Mouse (Mus musculus) bone marrow, adult 2 months (tissue): Measurements from ENCODE around the gene Tapbp. TPM values are rescaled to one million over a fixed set of nuclear protein-coding genes. Genes with fewer than 3 reads are reported as not detected.
"Not testable (repeated sequence)": the region's sequence is repeated elsewhere in the genome, so short reads cannot be mapped to it uniquely, and the experiment has no call there.

ENCODE experiments used
- H3K27ac ChIP-seq: fragments of 200-500 bp; 2 replicates; pipeline ENCODE4 v1.5.1; 2012; ENCODE audit warnings: low read depth, mild to moderate bottlenecking, control low read depth, inconsistent platforms, low read length; ENCODE audit not compliant: control insufficient read depth, poor library complexity, insufficient read depth
- H3K4me1 ChIP-seq: fragments of 200-500 bp; 2 replicates; pipeline ENCODE4 v1.6.1; 2011; ENCODE audit warnings: low read length; ENCODE audit not compliant: control insufficient read depth, insufficient read depth
- H3K4me3 ChIP-seq: fragments of 200-500 bp; replicated peaks from 2 replicates; pipeline ENCODE3; 2011; ENCODE audit warnings: mild to moderate bottlenecking, low read depth, low read length, control low read depth; ENCODE audit not compliant: control insufficient read depth
- CTCF ChIP-seq: fragments of 200-500 bp; IDR thresholded peaks from 2 replicates; pipeline ENCODE4 v1.5.1; 2011; ENCODE audit warnings: low read length, control low read depth; ENCODE audit not compliant: control insufficient read depth, insufficient read depth
- POLR2A ChIP-seq: fragments of 200-500 bp; IDR thresholded peaks from 2 replicates; pipeline ENCODE4 v1.6.1; 2011; ENCODE audit warnings: low read depth, mild to moderate bottlenecking, control low read depth, low read length, borderline replicate concordance; ENCODE audit not compliant: control insufficient read depth
- WGBS: fragments of 180-500 bp; shearing (Covaris S2); methylation state at CpG from one replicate; pipeline ENCODE4 v1.1.7; 2018; 5-methylcytosine and 5-hydroxymethylcytosine counted together
- polyA plus RNA-seq: library from polyadenylated mRNA; stranded (reverse); fragments of >200 nt; gene quantifications from 2 replicates; pipeline ENCODE4 v1.2.4, GENCODE M21; 2011; ENCODE audit warnings: low replicate concordance; ENCODE audit not compliant: missing spikeins, insufficient read depth, insufficient read length

Tapbp gene
- polyA plus RNA-seq = 75.8 and 87.3 TPM in 2 replicates

DNA sequence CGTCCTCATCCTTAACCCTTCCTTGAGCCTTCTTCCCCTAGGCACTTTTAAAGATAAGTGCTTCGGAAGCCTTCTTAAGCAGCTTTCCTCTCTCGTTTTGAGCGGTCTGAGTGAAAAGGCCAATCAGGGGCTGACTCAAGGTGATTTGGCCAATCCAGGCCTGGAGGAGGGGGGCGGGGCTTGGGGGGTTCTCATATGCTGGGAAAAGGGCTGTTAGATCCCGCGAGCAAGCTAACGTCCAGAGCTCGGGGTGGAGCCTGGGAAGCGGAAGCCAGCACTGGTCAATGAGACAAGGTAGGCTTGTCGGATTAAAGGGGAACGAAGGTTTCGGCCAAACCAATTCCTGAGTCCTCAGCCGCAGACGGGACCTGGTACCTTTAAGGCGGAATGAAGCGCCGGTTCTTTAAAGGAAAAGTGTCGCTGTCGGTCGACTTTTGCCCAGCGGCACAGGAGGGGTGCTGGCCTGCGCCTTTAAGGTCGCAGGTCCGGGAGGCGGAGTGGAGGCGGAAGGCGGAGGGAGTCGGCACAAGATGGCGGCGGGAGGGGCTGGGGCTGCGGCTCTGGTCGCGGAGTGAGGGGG is at the start of gene Tapbp, which contains the start of gene Zbtb22:
TSS of gene Tapbp (plus strand) at position 229 of the 580 bp plus-strand sequence.
TSS of gene Zbtb22 (plus strand) at position 234 of the 580 bp plus-strand sequence.
- peak within 1 kb of the TSS; percentile 66 for H3K4me3 ChIP-seq
- H3K27ac ChIP-seq = peak within 1 kb of the TSS; percentile 54
- WGBS = under 1% methylated on average over 33 of the region's 34 CpGs
- TF ChIP-seq CTCF (no peak), POLR2A (peak; percentile 36; the same call in 1 of the 2 replicates)
- H3K4me1 ChIP-seq = peaks cover 6% of the 10 kb centered on the region

DNA sequence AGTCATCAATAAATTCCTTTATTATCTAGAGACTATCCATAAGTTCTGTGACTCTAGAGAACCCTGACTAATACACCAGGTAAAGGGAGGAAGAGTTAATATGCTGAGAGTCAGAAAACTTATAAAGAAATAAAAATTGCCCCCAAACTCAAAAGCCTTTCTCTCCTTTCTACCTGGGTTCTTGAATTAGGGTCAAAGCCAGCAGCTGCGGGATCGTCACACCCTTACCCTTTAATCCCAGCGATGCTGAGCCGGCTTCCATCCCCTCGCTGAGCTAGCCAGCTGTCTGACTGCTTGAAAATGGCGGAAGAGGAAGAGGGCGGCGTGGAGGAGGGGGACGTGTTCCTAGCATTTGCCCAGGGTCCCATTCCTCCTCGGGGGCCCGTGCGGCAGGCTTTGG is 42.2 kb upstream of the Tapbp start, which contains the start of gene Gm7029:
TSS of gene Gm7029 (plus strand) at position 301 of the 400 bp plus-strand sequence.
- not testable (repeated sequence) for H3K4me1 ChIP-seq, H3K27ac ChIP-seq, H3K4me3 ChIP-seq
- 91% methylated on average over 4 of the region's 12 CpGs for WGBS

DNA sequence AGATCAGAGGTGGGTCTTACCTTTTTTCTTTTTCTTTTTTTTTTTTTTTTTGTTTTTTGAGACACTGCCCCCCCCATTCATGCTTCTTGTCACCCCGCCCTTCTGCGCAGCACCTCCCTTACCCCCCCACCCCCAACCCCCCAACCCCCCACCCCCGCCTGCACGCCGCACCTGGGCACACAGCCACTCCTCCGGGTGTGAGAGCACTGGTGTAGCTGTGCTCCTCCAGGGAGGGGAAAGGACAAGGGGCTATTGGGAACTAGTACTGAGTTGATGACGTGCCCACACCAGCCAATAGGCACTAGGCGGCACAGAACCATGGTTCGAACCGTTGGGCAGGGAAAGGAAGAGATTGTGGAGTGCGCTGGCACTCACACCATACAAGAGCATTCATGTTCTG is 41.3 kb upstream of the Tapbp start:
- no peak overlapping the region for H3K4me3 ChIP-seq
- H3K4me1 ChIP-seq = no peaks in the 10 kb centered on the region
- H3K27ac ChIP-seq = no peak overlapping the region
- WGBS = 95% methylated on average over 11 of the region's 11 CpGs
- TF ChIP-seq POLR2A = no peak
- TF ChIP-seq CTCF = no peak

DNA sequence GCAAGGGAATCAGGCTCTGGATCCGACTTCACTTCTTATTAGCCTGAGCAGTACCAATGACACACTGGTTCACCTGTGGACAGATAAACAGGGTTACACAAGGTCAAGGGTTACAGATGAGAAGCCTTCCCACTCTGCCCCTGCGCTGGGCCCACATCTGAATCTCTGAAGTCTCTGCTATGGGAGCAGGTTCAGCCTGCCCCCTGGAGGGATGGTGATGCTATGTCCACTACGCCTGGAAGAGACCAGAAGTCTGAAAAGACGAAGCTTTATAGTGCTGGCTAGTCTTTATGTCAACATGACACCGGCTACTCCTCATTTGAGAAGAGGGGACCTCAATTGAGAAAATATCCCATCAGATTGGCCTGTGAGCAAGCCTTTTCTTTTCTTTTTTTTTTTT is 39.9 kb upstream of the Tapbp start:
- 81% methylated on average over 5 of the region's 5 CpGs for WGBS

DNA sequence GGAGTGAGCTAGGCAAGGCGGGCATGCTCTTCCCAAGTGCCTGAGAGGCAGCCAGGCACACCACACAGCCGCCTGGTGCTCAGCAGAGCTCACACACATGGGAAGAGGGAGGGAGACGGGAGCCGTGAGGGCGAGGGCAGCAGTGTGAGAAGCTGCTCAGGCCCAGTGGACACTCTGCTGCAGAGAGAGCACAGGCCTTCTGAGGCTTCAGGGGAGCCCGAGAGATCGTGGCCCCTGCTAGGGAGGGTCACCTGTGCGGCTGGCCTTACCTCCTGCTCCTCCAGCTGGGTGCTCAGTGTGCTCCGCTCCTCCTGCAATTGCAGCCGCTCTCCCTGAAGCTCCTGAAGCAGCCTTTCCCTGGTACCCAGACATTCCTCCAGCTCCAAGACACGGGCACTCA is 31.4 kb upstream of the Tapbp start:
- not testable (repeated sequence) for H3K4me1 ChIP-seq, H3K27ac ChIP-seq, H3K4me3 ChIP-seq
- 90% methylated on average over 10 of the region's 11 CpGs for WGBS

More for the DNA sequence above, 39.9 kb upstream of the Tapbp start:
- H3K27ac ChIP-seq, H3K4me3 ChIP-seq, H3K4me1 ChIP-seq: not testable (repeated sequence)
- TF ChIP-seq CTCF = peak; percentile 24; the same call in 1 of the 2 replicates

DNA sequence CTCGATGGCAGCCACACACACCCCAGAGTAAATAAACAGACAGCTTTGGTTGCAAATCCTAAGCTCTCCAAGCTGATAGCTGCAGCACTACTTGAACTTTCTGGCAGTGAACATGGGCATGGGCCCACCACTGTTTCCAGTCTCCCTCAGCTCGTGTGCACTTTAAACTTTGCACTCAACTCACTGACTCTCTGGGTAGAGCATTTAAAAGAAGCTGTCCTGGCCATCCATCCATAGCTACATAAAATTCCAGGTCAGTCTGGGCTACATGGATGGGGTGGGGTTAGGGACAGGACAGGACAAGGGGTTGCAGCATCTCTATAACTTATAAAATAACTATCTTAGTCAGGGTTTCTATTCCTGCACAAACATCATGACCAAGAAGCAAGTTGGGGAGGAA is 27.9 kb upstream of the Tapbp start:
- 76% methylated on average over 2 of the region's 2 CpGs for WGBS
- not testable (repeated sequence) for H3K27ac ChIP-seq, H3K4me3 ChIP-seq, H3K4me1 ChIP-seq

DNA sequence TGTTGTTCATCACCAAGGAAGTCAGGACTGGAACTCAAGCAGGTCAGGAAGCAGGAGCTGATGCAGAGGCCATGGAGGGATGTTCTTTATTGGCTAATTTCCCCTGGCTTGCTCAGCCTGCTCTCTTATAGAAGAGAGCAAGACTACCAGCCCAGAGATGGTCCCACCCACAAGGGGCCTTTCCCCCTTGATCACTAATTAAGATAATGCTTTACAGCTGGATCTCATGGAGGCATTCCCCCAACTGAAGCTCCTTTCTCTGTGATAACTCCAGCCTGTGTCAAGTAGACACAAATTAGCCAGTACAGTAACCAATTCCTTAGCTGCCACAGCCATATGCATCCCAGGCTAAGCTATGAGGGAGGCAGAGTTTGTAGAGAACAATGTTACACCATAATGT is 27.5 kb upstream of the Tapbp start:
- H3K4me1 ChIP-seq, H3K4me3 ChIP-seq, H3K27ac ChIP-seq: not testable (repeated sequence)

DNA sequence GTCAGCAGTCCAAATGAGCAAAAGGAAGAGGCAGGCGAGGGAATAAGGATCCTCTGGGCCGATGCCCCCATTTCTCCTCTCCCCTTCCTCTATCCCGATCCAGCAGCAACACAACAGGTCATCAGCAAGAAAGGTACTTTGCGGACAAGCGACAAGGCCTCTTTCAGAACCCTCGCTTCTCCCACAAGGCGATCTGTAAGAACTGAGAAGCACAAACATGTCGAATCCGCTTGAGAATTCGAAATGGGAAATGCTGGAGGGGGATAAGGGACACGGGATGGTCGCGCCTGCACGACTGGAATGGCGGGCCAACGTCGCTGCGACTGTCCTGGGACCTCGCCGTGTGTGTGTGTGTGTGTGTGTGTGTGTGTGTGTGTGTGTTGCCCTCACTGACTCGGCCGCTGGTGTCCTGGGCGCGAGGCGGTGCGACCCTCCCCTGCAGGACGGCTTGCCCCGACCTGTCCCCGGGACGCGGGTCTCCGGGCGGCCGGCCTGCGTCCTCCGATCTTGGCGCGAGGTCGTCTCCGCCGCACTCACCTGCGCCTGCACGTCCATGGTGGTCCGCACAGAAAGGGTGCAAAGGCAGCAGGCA is 25.7 kb upstream of the Tapbp start:
- Histone ChIP-seq H3K4me3 (peak overlapping the region; percentile 99), H3K27ac (peak overlapping the region; percentile 81)
- under 1% methylated on average over 44 of the region's 44 CpGs for WGBS
- H3K4me1 ChIP-seq = not testable (repeated sequence)

DNA sequence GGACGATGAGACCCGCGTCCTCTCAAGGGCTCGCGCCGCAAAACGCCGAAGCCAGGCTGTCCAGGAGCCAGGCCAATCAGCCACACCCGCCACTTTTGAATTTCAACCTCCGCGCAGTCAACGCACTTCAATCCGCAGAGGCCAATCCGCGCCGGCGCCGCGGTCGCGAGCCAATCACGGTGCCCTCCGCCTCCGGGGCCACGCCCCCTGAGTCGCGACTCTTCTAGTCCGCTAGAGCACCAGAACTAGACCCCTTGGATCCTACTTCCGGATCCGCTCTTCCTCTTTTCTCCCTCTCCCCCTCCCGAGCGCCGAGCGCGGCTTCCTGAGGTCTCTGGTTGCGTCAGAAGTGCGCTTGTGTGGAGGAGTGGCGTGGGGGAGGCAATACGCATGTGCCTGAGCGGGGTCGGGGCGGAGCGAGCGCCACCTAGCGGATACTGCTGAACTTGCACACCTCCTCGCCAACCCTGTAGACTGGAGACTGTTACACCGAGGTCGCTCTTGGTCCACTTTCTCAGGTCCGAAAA is 25.1 kb upstream of the Tapbp start, which contains the start of gene Kifc1:
TSS of gene Kifc1 (minus strand) at position 129 of the 527 bp plus-strand sequence.
- WGBS = 1% methylated on average over 49 of the region's 49 CpGs
- Histone ChIP-seq H3K27ac (peak within 1 kb of the TSS; percentile 81), H3K4me1 (no peaks in the 10 kb centered on the region; the same call in 1 of the 2 replicates), H3K4me3 (peak within 1 kb of the TSS; percentile 99)
- peak; percentile 85; the same call in 1 of the 2 replicates for TF ChIP-seq POLR2A
- TF ChIP-seq CTCF = peak; percentile 99
